Mouse (Mus musculus) stomach, embryonic 16.5 days (tissue): ENCODE measurements around the gene Hc. TPM values are rescaled to one million over a fixed set of nuclear protein-coding genes. Genes with fewer than 3 reads are reported as not detected.

Experiments
- ATAC-seq: fragments of 200-750 bp; cut with Nextera tagmentation; 2 replicates; pipeline ENCODE4 v1.8.0; 2017; ENCODE audit warnings: moderate number of reproducible peaks, moderate TSS enrichment; ENCODE audit not compliant: insufficient read depth, low FRiP score
- H3K27ac ChIP-seq: fragments of 300-500 bp; sonication (generic); 2 replicates; pipeline ENCODE4 v1.5.1; 2014; ENCODE audit warnings: low read length
- H3K27me3 ChIP-seq: fragments of 300-500 bp; sonication (generic); 2 replicates; pipeline ENCODE4 v1.6.1; 2014; ENCODE audit warnings: low read length, control low read depth, mixed read lengths; ENCODE audit not compliant: control insufficient read depth, insufficient read depth
- H3K36me3 ChIP-seq: fragments of 300-500 bp; sonication (generic); 2 replicates; pipeline ENCODE4 v1.6.1; 2014; ENCODE audit warnings: low read length; ENCODE audit not compliant: control insufficient read depth, insufficient read depth
- H3K4me1 ChIP-seq: fragments of 300-500 bp; sonication (generic); 2 replicates; pipeline ENCODE4 v1.6.1; 2014; ENCODE audit warnings: low read length, control low read depth, mixed read lengths; ENCODE audit not compliant: control insufficient read depth, insufficient read depth
- H3K4me2 ChIP-seq: fragments of 300-500 bp; sonication (generic); 2 replicates; pipeline ENCODE4 v1.6.1; 2014; ENCODE audit warnings: low read depth, low read length, mixed read lengths
- H3K4me3 ChIP-seq: fragments of 300-500 bp; sonication (generic); replicated peaks from 2 replicates; pipeline ENCODE4 v1.5.1; 2014; ENCODE audit warnings: mild to moderate bottlenecking, low read length
- H3K9ac ChIP-seq: fragments of 300-500 bp; sonication (generic); 2 replicates; pipeline ENCODE4 v1.6.1; 2014; ENCODE audit warnings: low read length
- H3K9me3 ChIP-seq: fragments of 300-500 bp; sonication (generic); replicated peaks from 2 replicates; pipeline ENCODE4 v1.6.1; 2016; ENCODE audit warnings: low read length, control low read depth; ENCODE audit not compliant: control insufficient read depth
- WGBS: fragments of 180-500 bp; shearing (Covaris S2); extraction: QIAGEN DNeasy Blood & Tissue Kit; methylation state at CpG from one replicate; pipeline ENCODE4 v1.1.7; 2014; 5-methylcytosine and 5-hydroxymethylcytosine counted together
- polyA plus RNA-seq: library from polyadenylated mRNA; unstranded; fragments of >200 nt; fragmentation: Nextera tagmentation; extraction: Ambion mirVana; gene quantifications from 2 replicates; pipeline ENCODE4 v1.2.1, GENCODE M21; 2015

Gene Hc
- polyA plus RNA-seq, 1 experiment from 2014 or later, result 2.3 TPM

GRCm38 (mm10) chr2:34941061-34941675 lies 120.1 kb downstream of the Hc start:
- Histone ChIP-seq H3K9ac (no peak overlapping the region), H3K4me1 (peaks cover 7% of the 10 kb centered on the region), H3K27me3 (no peaks in the 10 kb centered on the region), H3K9me3 (no peaks in the 10 kb centered on the region), H3K4me2 (no peak overlapping the region), H3K36me3 (no peaks in the 10 kb centered on the region), H3K4me3 (no peak overlapping the region), H3K27ac (no peak overlapping the region)
- ATAC-seq, result no peak
- WGBS, result 77% methylated on average over 11 of the region's 11 CpGs

- WGBS, result 82% methylated on average over 5 of the region's 5 CpGs
- no peak for ATAC-seq
These were observed 121.0 kb downstream of the Hc start for GRCm38 (mm10) chr2:34940246-34940645.

GRCm38 (mm10) chr2:34938269-34939208 lies 122.7 kb downstream of the Hc start:
- 62% methylated on average over 8 of the region's 8 CpGs for WGBS

More at GRCm38 (mm10) chr2:34940246-34940645, 121.0 kb downstream of the Hc start:
- Histone ChIP-seq H3K9me3 (no peaks in the 10 kb centered on the region), H3K27ac (no peak overlapping the region), H3K4me2 (no peak overlapping the region), H3K27me3 (no peaks in the 10 kb centered on the region), H3K36me3 (no peaks in the 10 kb centered on the region), H3K4me1 (peaks cover 7% of the 10 kb centered on the region), H3K9ac (no peak overlapping the region), H3K4me3 (no peak overlapping the region)

GRCm38 (mm10) chr2:34937460-34937859 lies 123.8 kb downstream of the Hc start:
- no peak overlapping the region for H3K9ac ChIP-seq
- no peak overlapping the region for H3K4me2 ChIP-seq
- no peak for ATAC-seq
- no peaks in the 10 kb centered on the region for H3K27me3 ChIP-seq
- H3K9me3 ChIP-seq, result no peaks in the 10 kb centered on the region
- H3K36me3 ChIP-seq, result no peaks in the 10 kb centered on the region
- 30% methylated on average over 5 of the region's 5 CpGs for WGBS
- H3K4me3 ChIP-seq, result no peak overlapping the region
- H3K4me1 ChIP-seq, result peaks cover 7% of the 10 kb centered on the region
- H3K27ac ChIP-seq, result no peak overlapping the region

More at GRCm38 (mm10) chr2:34938269-34939208, 122.7 kb downstream of the Hc start:
- ATAC-seq, result no peak
- Histone ChIP-seq H3K9ac (no peak overlapping the region), H3K27ac (no peak overlapping the region), H3K4me1 (peaks cover 7% of the 10 kb centered on the region), H3K27me3 (no peaks in the 10 kb centered on the region), H3K9me3 (no peaks in the 10 kb centered on the region), H3K4me2 (no peak overlapping the region), H3K4me3 (no peak overlapping the region), H3K36me3 (no peaks in the 10 kb centered on the region)

Other genes starting within 250 kb of the Hc start
- gene Fbxw2, start 235.1 kb downstream of the Hc start, polyA plus RNA-seq, result 73.5 and 74.5 TPM in 2 replicates
- gene Gm34653, start 228.4 kb downstream of the Hc start, polyA plus RNA-seq, result not detected in 2 replicates
- gene Cutal, start 187.0 kb downstream of the Hc start, polyA plus RNA-seq, result 0.76 and 1.1 TPM in 2 replicates
- 77.1 and 81.2 TPM in 2 replicates for gene Psmd5, start 186.5 kb downstream of the Hc start, polyA plus RNA-seq
- gene Phf19, start 147.4 kb downstream of the Hc start, polyA plus RNA-seq, result 6.8 and 7.6 TPM in 2 replicates
- gene Traf1, start 99.7 kb downstream of the Hc start, polyA plus RNA-seq, result 3.8 and 6.2 TPM in 2 replicates
- 1.8 and 2.5 TPM in 2 replicates for gene AI182371, start 40.1 kb upstream of the Hc start, polyA plus RNA-seq
- 15.5 and 18.4 TPM in 2 replicates for gene Cntrl, start 48.1 kb upstream of the Hc start, polyA plus RNA-seq
- gene Rab14, start 139.7 kb upstream of the Hc start, polyA plus RNA-seq, result 292 and 332 TPM in 2 replicates
- gene Gsn, start 194.9 kb upstream of the Hc start, polyA plus RNA-seq, result 386 and 449 TPM in 2 replicates